Mouse (Mus musculus) heart, embryonic 14.5 days (tissue): ENCODE results near the gene 6820408C15Rik. TPM values are rescaled to one million over a fixed set of nuclear protein-coding genes. Genes with fewer than 3 reads are reported as not detected.

Experiments used
- ATAC-seq: fragments of 200-750 bp; cut with Nextera tagmentation; 2 replicates; pipeline ENCODE4 v1.8.0; 2017; ENCODE audit warnings: low read depth, moderate TSS enrichment; ENCODE audit not compliant: insufficient number of reproducible peaks, insufficient read depth, low FRiP score
- H3K27ac ChIP-seq, 2 experiments: fragments of 200-500 bp in 1 of 2; fragments of 300-500 bp in 1 of 2; sonication (generic) in 1 of 2; replicated peaks in 1 of 2; 2 replicates each; pipeline ENCODE4 v1.5.1; 2012 to 2014; ENCODE audit warnings: low read depth in 2 of 2, low read length in 2 of 2, control low read depth in 1 of 2, mild to moderate bottlenecking in 1 of 2, mixed read lengths in 1 of 2; ENCODE audit not compliant: control insufficient read depth in 1 of 2, insufficient read depth in 1 of 2
- H3K27me3 ChIP-seq: fragments of 300-500 bp; sonication (generic); 2 replicates; pipeline ENCODE4 v1.6.1; 2014; ENCODE audit warnings: mild to moderate bottlenecking, low read length, control low read depth; ENCODE audit not compliant: control insufficient read depth, insufficient read depth
- H3K36me3 ChIP-seq: fragments of 300-500 bp; sonication (generic); 2 replicates; pipeline ENCODE4 v1.6.1; 2014; ENCODE audit warnings: mild to moderate bottlenecking, control low read depth, low read length, mixed read lengths; ENCODE audit not compliant: control insufficient read depth, insufficient read depth
- H3K4me1 ChIP-seq, 2 experiments: fragments of 200-500 bp in 1 of 2; fragments of 300-500 bp in 1 of 2; sonication (generic) in 1 of 2; 2 replicates each; pipeline ENCODE4 v1.6.1; 2012 to 2014; ENCODE audit warnings: low read length in 2 of 2, control low read depth in 1 of 2, mixed read lengths in 1 of 2; ENCODE audit not compliant: control insufficient read depth in 2 of 2, insufficient read depth in 2 of 2
- H3K4me2 ChIP-seq: fragments of 300-500 bp; sonication (generic); 2 replicates; pipeline ENCODE4 v1.6.1; 2014; ENCODE audit warnings: mild to moderate bottlenecking, low read length
- H3K4me3 ChIP-seq, 2 experiments: fragments of 200-500 bp in 1 of 2; fragments of 300-500 bp in 1 of 2; sonication (generic) in 1 of 2; 2 replicates each; pipeline ENCODE4 v1.5.1; 2012 to 2014; ENCODE audit warnings: low read length in 2 of 2, mild to moderate bottlenecking in 2 of 2, control low read depth in 1 of 2, low read depth in 1 of 2, moderate library complexity in 1 of 2; ENCODE audit not compliant: control insufficient read depth in 1 of 2, insufficient read depth in 1 of 2
- H3K9ac ChIP-seq: fragments of 300-500 bp; sonication (generic); 2 replicates; pipeline ENCODE4 v1.6.1; 2014; ENCODE audit warnings: mild to moderate bottlenecking, low read length
- H3K9me3 ChIP-seq: fragments of 300-500 bp; sonication (generic); 2 replicates; pipeline ENCODE4 v1.6.1; 2016; ENCODE audit warnings: low read length, control low read depth; ENCODE audit not compliant: control insufficient read depth
- WGBS: fragments of 180-500 bp; shearing (Covaris S2); extraction: QIAGEN DNeasy Blood & Tissue Kit; methylation state at CpG from one replicate; pipeline ENCODE4 v1.1.7; 2014; 5-methylcytosine and 5-hydroxymethylcytosine counted together
- polyA plus RNA-seq: library from polyadenylated mRNA; unstranded; fragments of >200 nt; fragmentation: Nextera tagmentation; extraction: Ambion mirVana; gene quantifications from 2 replicates; pipeline ENCODE4 v1.2.1, GENCODE M21; 2014

The 6820408C15Rik gene
- polyA plus RNA-seq, 1 experiment from 2014 or later = 1.8 TPM

GRCm38 (mm10) chr2:152411471-152411870, 3.9 kb upstream of the 6820408C15Rik start:
- Histone ChIP-seq H3K36me3 (peaks cover 7% of the 10 kb centered on the region; the same call in 1 of the 2 replicates), H3K27ac (peak overlapping the region; percentile 96 to 99), H3K9ac (peak overlapping the region; percentile 100), H3K4me2 (peak overlapping the region; percentile 93), H3K9me3 (0 out of 2 replicates have a peak, but pooled peaks cover 6% of the 10 kb centered on the region), H3K4me1 (peaks cover 22 to 36% of the 10 kb centered on the region in 2 experiments), H3K27me3 (no peaks in the 10 kb centered on the region), H3K4me3 (peak overlapping the region; percentile 82 to 94)
- ATAC-seq = no peak
- WGBS = 9% methylated on average over 7 of the region's 7 CpGs

GRCm38 (mm10) chr2:152412526-152413157, 2.7 kb upstream of the 6820408C15Rik start:
- Histone ChIP-seq H3K36me3 (peaks cover 7% of the 10 kb centered on the region; the same call in 1 of the 2 replicates), H3K4me3 (peak overlapping the region; percentile 82 to 94), H3K4me2 (peak overlapping the region; percentile 93), H3K9me3 (0 out of 2 replicates have a peak, but pooled peaks cover 6% of the 10 kb centered on the region), H3K27me3 (no peaks in the 10 kb centered on the region), H3K4me1 (peaks cover 21 to 33% of the 10 kb centered on the region in 2 experiments), H3K9ac (peak overlapping the region; percentile 100), H3K27ac (peak overlapping the region; percentile 96 to 99)
- no peak for ATAC-seq
- 3% methylated on average over 15 of the region's 15 CpGs for WGBS

- peak overlapping the region; percentile 93 for H3K4me2 ChIP-seq
- ATAC-seq = no peak
Observed at GRCm38 (mm10) chr2:152413158-152413764, 2.1 kb upstream of the 6820408C15Rik start.

GRCm38 (mm10) chr2:152413765-152414584, 1.4 kb upstream of the 6820408C15Rik start:
- Histone ChIP-seq H3K27ac (peak overlapping the region; percentile 96 to 99), H3K4me3 (peak overlapping the region; percentile 82 to 94), H3K4me1 (peaks cover 21 to 33% of the 10 kb centered on the region in 2 experiments), H3K9ac (peak overlapping the region; percentile 100), H3K9me3 (0 out of 2 replicates have a peak, but pooled peaks cover 6% of the 10 kb centered on the region), H3K36me3 (peaks cover 7% of the 10 kb centered on the region; the same call in 1 of the 2 replicates), H3K27me3 (no peaks in the 10 kb centered on the region), H3K4me2 (peak overlapping the region; percentile 93)
- under 1% methylated on average over 86 of the region's 86 CpGs for whole genome bisulfite sequencing
- ATAC-seq = 0 out of 2 replicates have a peak, but pooled peaks have one; percentile 2

More at GRCm38 (mm10) chr2:152413158-152413764, 2.1 kb upstream of the 6820408C15Rik start:
- H3K36me3 ChIP-seq = peaks cover 7% of the 10 kb centered on the region; the same call in 1 of the 2 replicates
- peak overlapping the region; percentile 100 for H3K9ac ChIP-seq
- H3K4me1 ChIP-seq = peaks cover 21 to 33% of the 10 kb centered on the region in 2 experiments
- H3K27ac ChIP-seq = peak overlapping the region; percentile 96 to 99
- 1% methylated on average over 21 of the region's 21 CpGs for WGBS
- H3K27me3 ChIP-seq = no peaks in the 10 kb centered on the region
- H3K9me3 ChIP-seq = 0 out of 2 replicates have a peak, but pooled peaks cover 6% of the 10 kb centered on the region
- peak overlapping the region; percentile 82 to 94 for H3K4me3 ChIP-seq

- Histone ChIP-seq H3K9ac (peak within 1 kb of the TSS; percentile 100), H3K36me3 (peaks cover 7% of the 10 kb centered on the region; the same call in 1 of the 2 replicates), H3K27me3 (no peaks in the 10 kb centered on the region), H3K27ac (peak within 1 kb of the TSS; percentile 96 to 99), H3K9me3 (0 out of 2 replicates have a peak, but pooled peaks cover 6% of the 10 kb centered on the region), H3K4me1 (peaks cover 20 to 33% of the 10 kb centered on the region in 2 experiments), H3K4me3 (peak within 1 kb of the TSS; percentile 82 to 94), H3K4me2 (peak within 1 kb of the TSS; percentile 93)
- WGBS = under 1% methylated on average over 65 of the region's 65 CpGs
- ATAC-seq = peak; percentile 84
Observed at GRCm38 (mm10) chr2:152414591-152415165, 709 bp upstream of the 6820408C15Rik start, which contains the start of gene Zcchc3. Zcchc3 (minus strand) TSS chr2:152415027.

- H3K4me3 ChIP-seq = peak overlapping the region in 1 of 2 experiments; percentile 94; a peak in 1 of 4 replicates
- ATAC-seq = no peak
- 94% methylated on average over 3 of the region's 3 CpGs for WGBS
Observed at GRCm38 (mm10) chr2:152415786-152416185, 399 bp downstream of the 6820408C15Rik start.

More at GRCm38 (mm10) chr2:152415786-152416185, 399 bp downstream of the 6820408C15Rik start:
- Histone ChIP-seq H3K27ac (peak overlapping the region; percentile 96 to 99), H3K36me3 (peaks cover 7% of the 10 kb centered on the region; the same call in 1 of the 2 replicates), H3K27me3 (no peaks in the 10 kb centered on the region), H3K4me1 (peaks cover 11 to 22% of the 10 kb centered on the region in 2 experiments), H3K9me3 (peaks cover 8% of the 10 kb centered on the region; the same call in 1 of the 2 replicates), H3K4me2 (peak overlapping the region; percentile 93), H3K9ac (peak overlapping the region; percentile 100; the same call in 1 of the 2 replicates)
